Mouse (Mus musculus) adrenal gland (tissue): Measurements from ENCODE around the gene Myom1.
"Not testable (repeated sequence)": the region's sequence is repeated elsewhere in the genome, so short reads cannot be mapped to it uniquely, and the experiment has no call there.

Experiments used
- intact Hi-C: fragments of 180-260 bp; cut with DNase I; formaldehyde crosslinking; loops from one replicate; pipeline ENCODE4 v1.15.1; 2025
- long read RNA-seq, 2 experiments: library from polyadenylated mRNA; unstranded; transcript quantifications; one replicate each; pipeline ENCODE4 v2.0.0; 2020; ENCODE audit warnings: borderline replicate concordance in 1 of 2; ENCODE audit not compliant: insufficient replicate concordance in 1 of 2

The Myom1 gene
- long read RNA-seq, experiment 1 = 0 reads
- long read RNA-seq, experiment 2, partial matches to known transcripts = 1 of 1 reads
- long read RNA-seq, experiment 2, other reads (novel, unspliced or antisense) = 0 of 1 reads

- intact Hi-C loops = loop anchor here (5.0 kb wide), 1 partner anchor 180 kb away; the partner anchor contains the start of gene Lpin2
Observed at GRCm38 (mm10) chr17:71002081-71002743, at the start of gene Myom1. Gene Myom1, plus strand, starts transcription at chr17:71002633.

GRCm38 (mm10) chr17:70963546-70963945 lies 38.9 kb upstream of the Myom1 start:
- intact Hi-C loops = not testable (repeated sequence)

- intact Hi-C loops = loop anchor here (5.0 kb wide), 3 partner anchors 118 to 228 kb away; no protein-coding TSS in a partner anchor
Observed at GRCm38 (mm10) chr17:70965281-70965680, 37.2 kb upstream of the Myom1 start.

GRCm38 (mm10) chr17:70966126-70966525 lies 36.3 kb upstream of the Myom1 start:
- intact Hi-C loops = loop anchor here (5.0 kb wide), 3 partner anchors 119 to 229 kb away; no protein-coding TSS in a partner anchor

- intact Hi-C loops = loop anchor here (5.0 kb wide), 3 partner anchors 120 to 230 kb away; no protein-coding TSS in a partner anchor
Observed at GRCm38 (mm10) chr17:70967191-70967590, 35.2 kb upstream of the Myom1 start.

GRCm38 (mm10) chr17:70967646-70968045 lies 34.8 kb upstream of the Myom1 start:
- intact Hi-C loops = loop anchor here (2.0 to 5.0 kb wide), 4 partner anchors 120 to 261 kb away; no protein-coding TSS in a partner anchor

GRCm38 (mm10) chr17:70968606-70969191 lies 33.7 kb upstream of the Myom1 start:
- intact Hi-C loops = loop anchor here (2.0 to 5.0 kb wide), 4 partner anchors 121 to 262 kb away; no protein-coding TSS in a partner anchor

- intact Hi-C loops = loop anchor here (10.0 kb wide), 1 partner anchor 446 kb away; no protein-coding TSS in a partner anchor
Observed at GRCm38 (mm10) chr17:70971206-70971605, 31.2 kb upstream of the Myom1 start.

GRCm38 (mm10) chr17:70973398-70973797 lies 29.0 kb upstream of the Myom1 start:
- intact Hi-C loops = loop anchor here (10.0 kb wide), 1 partner anchor 449 kb away; no protein-coding TSS in a partner anchor

- intact Hi-C loops = loop anchor here (10.0 kb wide), 1 partner anchor 449 kb away; no protein-coding TSS in a partner anchor
Observed at GRCm38 (mm10) chr17:70974065-70974464, 28.4 kb upstream of the Myom1 start.

- intact Hi-C loops = loop anchor here (10.0 kb wide), 1 partner anchor 453 kb away; no protein-coding TSS in a partner anchor
Observed at GRCm38 (mm10) chr17:70977799-70978198, 24.6 kb upstream of the Myom1 start.

- intact Hi-C loops = loop anchor here (10.0 kb wide), 1 partner anchor 455 kb away; no protein-coding TSS in a partner anchor
Observed at GRCm38 (mm10) chr17:70979345-70980223, 22.8 kb upstream of the Myom1 start.

GRCm38 (mm10) chr17:70985501-70986354 lies 16.7 kb upstream of the Myom1 start:
- intact Hi-C loops = no loop called here

- intact Hi-C loops = no loop called here
Observed at GRCm38 (mm10) chr17:70986355-70986740, 16.1 kb upstream of the Myom1 start.

- intact Hi-C loops = no loop called here
Observed at GRCm38 (mm10) chr17:70986831-70987660, 15.4 kb upstream of the Myom1 start.

GRCm38 (mm10) chr17:70988337-70988767 lies 14.1 kb upstream of the Myom1 start:
- intact Hi-C loops = no loop called here

GRCm38 (mm10) chr17:70989430-70989829 lies 13.0 kb upstream of the Myom1 start:
- intact Hi-C loops = no loop called here

GRCm38 (mm10) chr17:70989991-70990390 lies 12.4 kb upstream of the Myom1 start:
- intact Hi-C loops = loop anchor here (1.0 kb wide), 1 partner anchor 11 kb away; no protein-coding TSS in a partner anchor
